Mouse (Mus musculus): ENCODE measurements around the gene Pink1.

Gene Pink1

DNA sequence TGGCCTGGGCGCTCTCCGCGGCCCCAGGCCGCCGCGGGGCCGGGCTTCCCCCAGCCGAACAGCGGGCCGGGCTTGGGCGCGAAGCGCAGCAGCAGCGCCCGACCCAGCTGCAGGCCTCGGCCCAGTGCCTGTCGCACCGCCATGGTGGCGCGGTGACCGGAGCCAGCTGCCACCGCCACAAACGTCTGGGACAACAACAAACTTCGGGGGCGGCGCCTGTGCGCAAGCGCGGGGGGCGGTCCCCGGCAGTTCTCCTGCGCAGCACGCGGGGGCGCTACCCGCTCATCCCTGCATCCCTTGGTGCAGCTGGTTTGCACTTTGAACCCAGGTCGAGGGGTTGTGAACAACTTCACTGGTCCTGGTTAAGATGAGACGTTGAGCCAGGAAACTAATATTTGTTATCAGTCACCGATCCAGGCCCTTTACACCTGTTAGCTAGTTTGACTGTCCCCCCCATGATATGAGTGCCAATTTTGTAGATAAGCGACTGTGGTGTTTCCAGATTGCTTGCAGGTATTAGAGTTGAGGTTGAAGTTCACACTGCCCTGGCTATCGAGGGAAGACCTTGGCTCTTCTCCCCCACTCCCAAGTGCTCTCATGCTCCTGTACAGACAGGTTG lies at the start of gene Pink1:
TSS of gene Pink1 (minus strand) at position 231 of the 619 bp plus-strand sequence.
- peak; percentile 94 to 98 for DNase-seq (ENCODE audit: inconsistent age in 2 of 2, low spot score in 1 of 2)

DNA sequence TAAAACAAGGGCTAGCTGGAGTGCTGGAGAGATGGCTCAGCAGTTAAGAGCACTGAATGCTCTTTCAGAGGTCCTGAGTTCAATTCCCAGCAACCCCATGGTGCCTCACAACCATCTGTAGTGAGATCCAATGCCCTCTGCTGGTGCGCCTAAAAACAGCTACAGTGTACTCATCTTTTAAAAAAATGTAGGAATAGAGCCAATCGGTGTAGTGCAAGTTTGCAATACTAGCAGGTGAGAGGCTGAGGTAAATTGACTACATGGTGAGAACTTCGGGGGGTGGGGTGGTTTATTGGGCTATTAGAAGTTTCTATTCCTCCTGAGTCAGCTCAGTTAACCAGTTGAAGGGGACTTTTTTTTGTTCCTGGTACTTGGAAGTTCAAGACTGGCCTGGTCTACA lies 49.0 kb upstream of the Pink1 start:
- no peak for DNase-seq (ENCODE audit: inconsistent age in 2 of 2, low spot score in 1 of 2)

DNA sequence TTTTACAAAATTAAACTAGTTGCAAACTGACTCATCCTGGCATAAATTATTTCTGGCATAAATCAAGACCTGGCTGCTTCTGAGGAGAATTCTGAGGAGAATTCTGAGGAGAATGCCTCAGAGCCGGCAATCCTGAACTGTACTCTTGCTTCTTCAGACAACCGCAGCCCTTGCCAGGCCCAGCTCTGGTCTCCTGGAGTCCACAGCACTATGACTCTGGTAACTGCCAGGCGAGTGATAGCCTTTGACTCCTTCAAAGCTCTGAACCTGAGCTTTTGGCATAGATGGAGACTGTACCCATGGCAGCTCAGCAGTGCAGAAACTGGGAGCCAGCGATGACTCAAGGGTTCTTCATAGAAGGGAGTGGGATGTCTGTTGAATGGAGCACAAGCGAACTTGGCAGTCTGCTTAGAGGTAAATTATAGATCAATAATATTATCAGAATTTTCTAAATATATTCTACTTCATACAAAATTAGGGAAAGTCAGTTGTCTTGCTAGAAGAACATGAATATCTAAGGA lies 44.9 kb upstream of the Pink1 start:
- DNase-seq (ENCODE audit: inconsistent age in 2 of 2, low spot score in 1 of 2): no peak

- no peak for DNase-seq (ENCODE audit: inconsistent age in 2 of 2, low spot score in 1 of 2)
These were observed 42.6 kb upstream of the Pink1 start for GRCm38 (mm10) chr4:138368498-138369260.

GRCm38 (mm10) chr4:138367641-138368497 lies 41.8 kb upstream of the Pink1 start, which contains the start of gene Cda:
Gene Cda (minus strand): TSS chr4:138367992.
- DNase-seq (ENCODE audit: inconsistent age in 2 of 2, low spot score in 1 of 2): peak; percentile 87 to 95

- no peak for DNase-seq (ENCODE audit: inconsistent age in 2 of 2, low spot score in 1 of 2)
These were observed 40.5 kb upstream of the Pink1 start for GRCm38 (mm10) chr4:138366561-138366960.

GRCm38 (mm10) chr4:138363511-138363910 lies 37.4 kb upstream of the Pink1 start:
- no peak for DNase-seq (ENCODE audit: inconsistent age in 2 of 2, low spot score in 1 of 2)

GRCm38 (mm10) chr4:138362883-138363282 lies 36.8 kb upstream of the Pink1 start:
- peak in 1 of 2 experiments; percentile 72 for DNase-seq (ENCODE audit: inconsistent age in 2 of 2, low spot score in 1 of 2)

DNA sequence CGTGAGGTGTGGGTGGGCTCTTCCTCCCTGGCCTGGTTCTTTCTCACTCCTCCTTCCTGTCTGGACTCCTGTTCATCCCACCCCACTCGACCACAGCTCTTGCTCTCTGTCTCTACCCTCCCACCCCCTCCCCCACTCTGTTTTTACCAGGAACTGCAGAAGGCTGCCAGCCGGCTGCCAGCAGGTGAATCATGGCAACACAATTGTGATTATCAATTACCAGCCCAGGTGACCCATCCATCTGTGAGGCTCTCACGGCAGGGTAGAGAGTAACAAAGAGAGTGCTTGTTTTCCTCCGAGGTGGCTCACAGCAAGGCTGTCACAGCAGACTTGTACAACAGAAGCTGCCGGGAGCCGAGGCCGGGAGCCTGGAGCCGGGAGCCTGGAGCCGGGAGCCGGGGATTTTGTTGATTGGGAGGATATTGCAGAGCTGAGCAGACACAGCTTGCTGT lies 35.3 kb upstream of the Pink1 start:
- DNase-seq (ENCODE audit: inconsistent age in 2 of 2, low spot score in 1 of 2): no peak

DNA sequence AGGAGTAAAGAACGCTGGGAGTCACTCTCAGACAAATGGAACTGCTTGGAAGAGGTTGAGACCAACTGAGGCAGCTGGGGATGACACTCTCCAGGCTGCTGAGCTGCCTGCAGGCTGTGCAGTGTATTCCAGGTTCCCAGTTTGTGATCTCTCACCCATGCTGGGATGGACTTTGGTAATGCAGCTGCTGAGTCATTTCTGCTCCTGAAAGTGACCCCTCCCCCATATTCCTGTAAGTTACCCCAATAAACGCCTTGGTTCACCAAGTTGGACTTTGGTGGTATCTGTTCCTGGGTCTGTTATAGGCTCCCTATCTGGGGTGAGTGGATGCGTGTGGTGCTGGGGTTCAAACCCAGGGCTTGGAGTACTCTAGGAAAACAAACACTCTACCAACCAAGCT lies 32.1 kb upstream of the Pink1 start:
- no peak for DNase-seq (ENCODE audit: inconsistent age in 2 of 2, low spot score in 1 of 2)

DNA sequence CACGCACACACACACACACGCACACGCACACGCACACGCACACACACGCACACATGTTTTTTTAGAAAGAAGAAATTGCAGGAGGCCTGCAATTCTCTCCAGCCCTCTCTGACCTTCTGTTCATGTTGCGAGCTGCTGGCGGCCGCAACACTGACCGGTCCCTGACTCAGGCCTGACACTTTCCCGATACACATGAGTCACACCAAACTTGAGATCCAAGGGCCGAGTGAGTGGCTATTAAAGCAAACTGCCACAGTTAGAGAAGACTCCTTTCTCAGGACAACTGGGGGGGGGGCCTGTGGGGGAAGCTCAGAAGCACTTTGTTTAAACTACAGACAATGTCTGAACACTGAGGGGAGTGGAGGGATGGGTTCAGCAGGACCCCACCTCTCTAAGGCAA lies 30.4 kb upstream of the Pink1 start:
- peak; percentile 73 to 85 for DNase-seq (ENCODE audit: inconsistent age in 2 of 2, low spot score in 1 of 2)

GRCm38 (mm10) chr4:138356141-138356540 lies 30.0 kb upstream of the Pink1 start:
- DNase-seq (ENCODE audit: inconsistent age in 2 of 2, low spot score in 1 of 2): no peak

- DNase-seq (ENCODE audit: inconsistent age in 2 of 2, low spot score in 1 of 2): no peak
These were observed 29.4 kb upstream of the Pink1 start for GRCm38 (mm10) chr4:138355496-138355895.

- peak in 1 of 2 experiments; percentile 64 for DNase-seq (ENCODE audit: inconsistent age in 2 of 2, low spot score in 1 of 2)
These were observed 27.5 kb upstream of the Pink1 start for GRCm38 (mm10) chr4:138353438-138354171.

- DNase-seq (ENCODE audit: inconsistent age in 2 of 2, low spot score in 1 of 2): no peak
These were observed 26.6 kb upstream of the Pink1 start for GRCm38 (mm10) chr4:138352692-138353091.

- no peak for DNase-seq (ENCODE audit: inconsistent age in 2 of 2, low spot score in 1 of 2)
These were observed 25.7 kb upstream of the Pink1 start for GRCm38 (mm10) chr4:138351821-138352220.

DNA sequence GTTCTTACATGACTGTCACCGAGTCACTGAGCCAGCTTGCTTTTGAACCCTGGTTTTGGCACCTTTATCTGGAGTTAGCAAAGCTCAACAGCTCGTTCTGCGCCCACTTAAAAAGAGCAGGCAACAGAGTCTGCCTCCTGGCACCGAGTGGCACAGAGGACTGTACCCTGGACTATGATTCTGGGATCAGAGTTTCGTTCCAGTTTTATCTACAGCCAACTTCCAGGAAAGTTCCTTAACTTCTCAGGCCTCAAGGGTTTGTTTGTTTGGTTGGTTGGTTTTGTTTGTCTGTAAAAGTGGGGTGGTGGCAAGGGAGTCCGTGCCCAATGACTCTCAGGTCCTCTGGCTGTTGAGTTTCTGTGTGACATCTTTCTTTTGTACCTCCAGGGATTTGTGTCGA lies 22.6 kb upstream of the Pink1 start:
- DNase-seq (ENCODE audit: inconsistent age in 2 of 2, low spot score in 1 of 2): no peak

DNA sequence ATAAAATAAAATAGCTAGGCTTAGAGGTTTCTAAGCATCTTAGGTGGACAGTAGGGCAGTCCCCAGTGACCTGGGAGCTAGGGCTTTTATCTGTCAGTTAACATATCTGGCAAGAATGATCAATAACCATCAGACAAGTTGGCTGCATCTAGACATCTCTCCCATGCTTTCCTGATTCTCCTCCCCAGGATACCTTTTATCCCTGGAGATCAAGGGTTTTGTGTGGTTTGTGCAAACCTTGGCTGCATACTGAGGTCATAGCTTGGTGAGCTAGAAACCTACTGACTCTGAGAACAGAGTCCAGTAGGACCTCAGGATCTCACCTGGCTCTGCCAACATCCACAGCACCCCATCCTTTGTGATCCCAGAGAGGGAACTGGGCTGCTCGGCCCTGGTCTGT lies 21.2 kb upstream of the Pink1 start:
- no peak for DNase-seq (ENCODE audit: inconsistent age in 2 of 2, low spot score in 1 of 2)

DNA sequence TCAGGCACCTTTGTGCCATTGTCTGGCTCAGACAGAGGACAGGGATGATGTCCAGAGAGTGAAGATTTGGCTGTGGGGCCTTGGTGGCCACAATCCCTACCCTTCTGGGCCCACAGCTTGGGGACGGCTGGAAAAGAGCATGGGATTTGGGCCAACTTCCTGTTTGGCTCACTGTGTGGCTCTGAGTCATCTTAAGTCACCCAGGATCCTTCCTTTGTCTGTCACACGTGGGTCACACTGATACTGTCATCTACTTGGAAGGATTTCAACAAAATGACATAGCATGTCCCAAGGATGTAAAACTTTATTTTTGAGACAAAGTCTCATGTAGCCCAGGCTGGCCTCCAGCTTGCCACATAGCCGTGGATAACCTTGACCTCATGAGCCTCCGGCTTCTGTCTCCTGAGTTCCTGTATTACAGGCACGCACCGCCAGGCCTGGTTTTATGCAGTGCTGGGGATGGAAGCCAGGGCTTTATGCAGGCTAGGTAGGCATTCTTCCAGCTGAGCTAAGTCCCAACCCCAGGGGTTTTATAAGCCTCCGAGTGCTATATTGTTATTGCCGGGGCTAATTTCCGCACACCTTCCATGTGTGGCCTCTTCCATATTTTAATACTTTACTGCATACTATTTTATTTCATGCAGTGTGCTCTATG lies 18.9 kb upstream of the Pink1 start:
- DNase-seq (ENCODE audit: inconsistent age in 2 of 2, low spot score in 1 of 2): peak; percentile 77 to 91

GRCm38 (mm10) chr4:138343341-138343837 lies 17.3 kb upstream of the Pink1 start:
- peak; percentile 86 to 93 for DNase-seq (ENCODE audit: inconsistent age in 2 of 2, low spot score in 1 of 2)
